Mouse (Mus musculus) heart, embryonic 16.5 days (tissue): ENCODE measurements around the gene Disp1. TPM values are rescaled to one million over a fixed set of nuclear protein-coding genes. Genes with fewer than 3 reads are reported as not detected.

Experiments
- ATAC-seq: fragments of 200-750 bp; cut with Nextera tagmentation; replicated peaks from 2 replicates; pipeline ENCODE4 v1.8.0; 2017; ENCODE audit warnings: moderate number of reproducible peaks; ENCODE audit not compliant: insufficient read depth, low FRiP score; ENCODE audit errors: extremely low read depth
- H3K27ac ChIP-seq: fragments of 300-500 bp; sonication (generic); 2 replicates; pipeline ENCODE4 v1.5.1; 2014; ENCODE audit warnings: mild to moderate bottlenecking, low read length, control low read depth, moderate library complexity
- H3K27me3 ChIP-seq: fragments of 300-500 bp; sonication (generic); 2 replicates; pipeline ENCODE4 v1.6.1; 2014; ENCODE audit warnings: low read length, mixed read lengths; ENCODE audit not compliant: control insufficient read depth, insufficient read depth
- H3K36me3 ChIP-seq: fragments of 300-500 bp; sonication (generic); 2 replicates; pipeline ENCODE4 v1.6.1; 2014; ENCODE audit not compliant: control insufficient read depth, insufficient read depth
- H3K4me1 ChIP-seq: fragments of 300-500 bp; sonication (generic); 2 replicates; pipeline ENCODE4 v1.6.1; 2014; ENCODE audit warnings: low read length, mixed read lengths; ENCODE audit not compliant: control insufficient read depth, insufficient read depth
- H3K4me2 ChIP-seq: fragments of 300-500 bp; sonication (generic); 2 replicates; pipeline ENCODE4 v1.6.1; 2014; ENCODE audit warnings: low read depth, mild to moderate bottlenecking, control low read depth, low read length
- H3K4me3 ChIP-seq: fragments of 300-500 bp; sonication (generic); 2 replicates; pipeline ENCODE4 v1.5.1; 2014; ENCODE audit warnings: mild to moderate bottlenecking, control low read depth, low read length
- H3K9ac ChIP-seq: fragments of 300-500 bp; sonication (generic); 2 replicates; pipeline ENCODE4 v1.6.1; 2014; ENCODE audit warnings: low read length, control low read depth
- H3K9me3 ChIP-seq: fragments of 300-500 bp; sonication (generic); replicated peaks from 2 replicates; pipeline ENCODE4 v1.6.1; 2016; ENCODE audit warnings: low read length; ENCODE audit not compliant: control insufficient read depth
- WGBS: fragments of 180-500 bp; shearing (Covaris S2); extraction: QIAGEN DNeasy Blood & Tissue Kit; methylation state at CpG from one replicate; pipeline ENCODE4 v1.1.7; 2014; 5-methylcytosine and 5-hydroxymethylcytosine counted together
- polyA plus RNA-seq: library from polyadenylated mRNA; unstranded; fragments of >200 nt; fragmentation: Nextera tagmentation; extraction: Ambion mirVana; gene quantifications from 2 replicates; pipeline ENCODE4 v1.2.1, GENCODE M21; 2015

The Disp1 gene
- polyA plus RNA-seq, 1 experiment from 2014 or later = 10.3 TPM

GRCm38 (mm10) chr1:183163512-183164189, 57.7 kb downstream of the Disp1 start:
- Histone ChIP-seq H3K27ac (no peak overlapping the region), H3K4me2 (no peak overlapping the region), H3K9me3 (no peaks in the 10 kb centered on the region; the same call in 1 of the 2 replicates), H3K9ac (no peak overlapping the region), H3K4me3 (no peak overlapping the region), H3K4me1 (peaks cover 9% of the 10 kb centered on the region), H3K27me3 (no peaks in the 10 kb centered on the region), H3K36me3 (peaks cover 5% of the 10 kb centered on the region; the same call in 1 of the 2 replicates)
- WGBS = 75% methylated on average over 5 of the region's 5 CpGs
- ATAC-seq = no peak

- no peak for ATAC-seq
- Histone ChIP-seq H3K4me2 (no peak overlapping the region), H3K9ac (no peak overlapping the region), H3K36me3 (peaks cover 5% of the 10 kb centered on the region; the same call in 1 of the 2 replicates), H3K4me1 (peaks cover 9% of the 10 kb centered on the region), H3K27ac (no peak overlapping the region), H3K9me3 (no peaks in the 10 kb centered on the region; the same call in none of the 2 replicates), H3K27me3 (no peaks in the 10 kb centered on the region), H3K4me3 (no peak overlapping the region)
- WGBS = 80% methylated on average over 11 of the region's 11 CpGs
Observed at GRCm38 (mm10) chr1:183161057-183161456, 60.3 kb downstream of the Disp1 start.

- peaks cover 18% of the 10 kb centered on the region for H3K4me1 ChIP-seq
- H3K9ac ChIP-seq = no peak overlapping the region
- H3K4me2 ChIP-seq = no peak overlapping the region
- H3K27me3 ChIP-seq = no peaks in the 10 kb centered on the region
- H3K36me3 ChIP-seq = no peaks in the 10 kb centered on the region
- H3K4me3 ChIP-seq = no peak overlapping the region
- no peaks in the 10 kb centered on the region; the same call in 1 of the 2 replicates for H3K9me3 ChIP-seq
- 88% methylated on average over 6 of the region's 6 CpGs for WGBS
- no peak for ATAC-seq
- H3K27ac ChIP-seq = no peak overlapping the region
Observed at GRCm38 (mm10) chr1:183160188-183160587, 61.1 kb downstream of the Disp1 start.

GRCm38 (mm10) chr1:183159183-183159582, 62.1 kb downstream of the Disp1 start:
- no peak for ATAC-seq
- Histone ChIP-seq H3K4me3 (no peak overlapping the region), H3K9ac (no peak overlapping the region), H3K4me1 (peaks cover 20% of the 10 kb centered on the region), H3K36me3 (no peaks in the 10 kb centered on the region), H3K27me3 (no peaks in the 10 kb centered on the region), H3K27ac (no peak overlapping the region), H3K9me3 (no peaks in the 10 kb centered on the region; the same call in 1 of the 2 replicates), H3K4me2 (no peak overlapping the region)
- 75% methylated on average over 7 of the region's 7 CpGs for WGBS

- Histone ChIP-seq H3K9me3 (no peaks in the 10 kb centered on the region; the same call in 1 of the 2 replicates), H3K9ac (0 out of 2 replicates have a peak overlapping the region, but pooled peaks have one; percentile 43), H3K36me3 (no peaks in the 10 kb centered on the region), H3K4me3 (no peak overlapping the region), H3K4me2 (no peak overlapping the region), H3K27ac (peak overlapping the region; percentile 43; the same call in 1 of the 2 replicates), H3K27me3 (no peaks in the 10 kb centered on the region), H3K4me1 (peaks cover 19% of the 10 kb centered on the region)
- WGBS = 48% methylated on average over 5 of the region's 5 CpGs
- no peak for ATAC-seq
Observed at GRCm38 (mm10) chr1:183155600-183155999, 65.7 kb downstream of the Disp1 start.

GRCm38 (mm10) chr1:183154296-183155204, 66.8 kb downstream of the Disp1 start:
- Histone ChIP-seq H3K4me1 (peaks cover 26% of the 10 kb centered on the region), H3K4me2 (no peak overlapping the region), H3K27me3 (no peaks in the 10 kb centered on the region), H3K27ac (no peak overlapping the region), H3K36me3 (no peaks in the 10 kb centered on the region), H3K4me3 (no peak overlapping the region), H3K9me3 (no peaks in the 10 kb centered on the region; the same call in 1 of the 2 replicates), H3K9ac (no peak overlapping the region)
- no peak for ATAC-seq
- 57% methylated on average over 7 of the region's 7 CpGs for WGBS

- H3K4me1 ChIP-seq = peaks cover 30% of the 10 kb centered on the region
- no peaks in the 10 kb centered on the region; the same call in 1 of the 2 replicates for H3K9me3 ChIP-seq
- H3K9ac ChIP-seq = no peak overlapping the region
- WGBS = 86% methylated on average over 4 of the region's 4 CpGs
- no peak overlapping the region for H3K4me3 ChIP-seq
- no peak overlapping the region for H3K27ac ChIP-seq
- no peaks in the 10 kb centered on the region for H3K36me3 ChIP-seq
- H3K27me3 ChIP-seq = no peaks in the 10 kb centered on the region
- no peak overlapping the region for H3K4me2 ChIP-seq
- no peak for ATAC-seq
Observed at GRCm38 (mm10) chr1:183153354-183153753, 68.0 kb downstream of the Disp1 start.

GRCm38 (mm10) chr1:183151510-183152319, 69.6 kb downstream of the Disp1 start:
- no peak overlapping the region for H3K4me3 ChIP-seq
- no peak overlapping the region for H3K27ac ChIP-seq
- 69% methylated on average over 12 of the region's 12 CpGs for WGBS
- H3K4me2 ChIP-seq = no peak overlapping the region
- ATAC-seq = no peak
- H3K4me1 ChIP-seq = peaks cover 36% of the 10 kb centered on the region
- H3K9ac ChIP-seq = no peak overlapping the region
- no peaks in the 10 kb centered on the region for H3K27me3 ChIP-seq
- H3K9me3 ChIP-seq = no peaks in the 10 kb centered on the region
- H3K36me3 ChIP-seq = no peaks in the 10 kb centered on the region
